Mouse (Mus musculus): ENCODE measurements at regions not wholly inside any gene's neighbourhood (a gene's known extent, or its start where the extent isn't known, plus 50 kb on each side); places are given as distances from the start of the nearest gene placed in this dataset.
A peak's percentile ranks its signal among the peaks of the same experiment; 100 is the strongest.

DNA sequence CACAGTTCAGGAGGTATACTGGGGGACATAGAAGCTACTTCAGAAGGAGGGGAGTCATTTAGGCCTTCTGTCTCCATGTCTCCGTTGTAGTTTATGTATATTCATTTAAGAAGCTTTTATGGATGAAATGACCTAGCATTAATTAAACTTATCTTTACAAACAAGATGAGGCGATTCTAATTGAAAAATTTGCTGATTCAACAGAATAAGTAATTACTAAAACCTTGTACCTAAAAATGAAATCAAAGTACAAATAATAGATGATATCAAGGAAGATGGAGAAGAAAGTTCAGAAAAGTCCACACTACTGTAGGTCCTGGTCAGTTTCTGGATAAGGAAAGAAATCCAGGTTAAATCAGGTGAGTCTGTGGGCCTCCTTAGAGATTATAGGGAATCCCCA is 1429.6 kb downstream of the Slc22a22 start:
- no peaks in the 10 kb centered on the region for H3K36me3 ChIP-seq (ENCODE audit: control insufficient read depth, insufficient read depth)
- H3ac ChIP-seq (ENCODE audit: control insufficient read depth, insufficient read length), result no peak overlapping the region
- H3K27me3 ChIP-seq (ENCODE audit: control insufficient read depth, insufficient read depth, insufficient read length), result no peaks in the 10 kb centered on the region
- H3K4me2 ChIP-seq (ENCODE audit: low read depth), result no peak overlapping the region
- TF ChIP-seq USF1 (IDR thresholded peaks at IDR 0.05; ENCODE audit: low read depth), result no peak
- TF ChIP-seq SRF (IDR thresholded peaks at IDR 0.05; ENCODE audit: control insufficient read depth, insufficient read length, low read depth), result no peak
- TF ChIP-seq E2F4 (IDR thresholded peaks at IDR 0.05; ENCODE audit: insufficient read depth), result no peak
- no peak for TF ChIP-seq REST (IDR thresholded peaks at IDR 0.05; ENCODE audit: insufficient read depth, insufficient read length)
- no peak for TF ChIP-seq POLR2A (IDR thresholded peaks at IDR 0.05; ENCODE audit: insufficient read length, low read depth)
- no peak for TF ChIP-seq CEBPB (IDR thresholded peaks at IDR 0.05; ENCODE audit: insufficient read depth, poor library complexity, severe bottlenecking)
- no peak for TF ChIP-seq MYOD1 (IDR thresholded peaks at IDR 0.05; ENCODE audit: control insufficient read depth in 1 of 3, insufficient read length in 2 of 3, low read depth in 2 of 3)
- no peak for TF ChIP-seq MAX (IDR thresholded peaks at IDR 0.05; ENCODE audit: low read depth)
- no peak for TF ChIP-seq MYOG (IDR thresholded peaks at IDR 0.05; ENCODE audit: control insufficient read depth in 1 of 3, insufficient read depth in 1 of 3, insufficient read length in 2 of 3, low read depth in 2 of 3)
- TF ChIP-seq TCF3 (IDR thresholded peaks at IDR 0.05; ENCODE audit: insufficient read length, low read depth), result no peak
- no peak for TF ChIP-seq TCF12 (IDR thresholded peaks at IDR 0.05; ENCODE audit: insufficient read depth, poor library complexity, severe bottlenecking)
- no peak for TF ChIP-seq POLR2AphosphoS2 (IDR thresholded peaks at IDR 0.05; ENCODE audit: insufficient read length, low read depth)
- H3K4me3 ChIP-seq, result no peak overlapping the region
- no peaks in the 10 kb centered on the region for H3K79me2 ChIP-seq (ENCODE audit: control insufficient read depth, insufficient read depth)

- H3K36me3 ChIP-seq (ENCODE audit: control insufficient read depth, insufficient read depth), result no peaks in the 10 kb centered on the region
- H3K4me3 ChIP-seq, result no peak overlapping the region
- H3K4me2 ChIP-seq (ENCODE audit: low read depth), result peak overlapping the region; percentile 74
- H3K27me3 ChIP-seq (ENCODE audit: control insufficient read depth, insufficient read depth, insufficient read length), result no peaks in the 10 kb centered on the region
- no peak overlapping the region for H3ac ChIP-seq (ENCODE audit: control insufficient read depth, insufficient read length)
- H3K79me2 ChIP-seq (ENCODE audit: control insufficient read depth, insufficient read depth), result no peaks in the 10 kb centered on the region
- no peak for TF ChIP-seq CEBPB (IDR thresholded peaks at IDR 0.05; ENCODE audit: insufficient read depth, poor library complexity, severe bottlenecking)
- TF ChIP-seq MAX (IDR thresholded peaks at IDR 0.05; ENCODE audit: low read depth), result no peak
- no peak for TF ChIP-seq TCF3 (IDR thresholded peaks at IDR 0.05; ENCODE audit: insufficient read length, low read depth)
- peak in 1 of 3 experiments; percentile 12 for TF ChIP-seq MYOD1 (IDR thresholded peaks at IDR 0.05; ENCODE audit: control insufficient read depth in 1 of 3, insufficient read length in 2 of 3, low read depth in 2 of 3)
- TF ChIP-seq MYOG (IDR thresholded peaks at IDR 0.05; ENCODE audit: control insufficient read depth in 1 of 3, insufficient read depth in 1 of 3, insufficient read length in 2 of 3, low read depth in 2 of 3), result no peak
- no peak for TF ChIP-seq REST (IDR thresholded peaks at IDR 0.05; ENCODE audit: insufficient read depth, insufficient read length)
- peak; percentile 36 for TF ChIP-seq SRF (IDR thresholded peaks at IDR 0.05; ENCODE audit: control insufficient read depth, insufficient read length, low read depth)
- no peak for TF ChIP-seq POLR2A (IDR thresholded peaks at IDR 0.05; ENCODE audit: insufficient read length, low read depth)
- no peak for TF ChIP-seq USF1 (IDR thresholded peaks at IDR 0.05; ENCODE audit: low read depth)
Measured at GRCm38 (mm10) chr15:56046679-56047532, 1430.5 kb downstream of the Slc22a22 start.

DNA sequence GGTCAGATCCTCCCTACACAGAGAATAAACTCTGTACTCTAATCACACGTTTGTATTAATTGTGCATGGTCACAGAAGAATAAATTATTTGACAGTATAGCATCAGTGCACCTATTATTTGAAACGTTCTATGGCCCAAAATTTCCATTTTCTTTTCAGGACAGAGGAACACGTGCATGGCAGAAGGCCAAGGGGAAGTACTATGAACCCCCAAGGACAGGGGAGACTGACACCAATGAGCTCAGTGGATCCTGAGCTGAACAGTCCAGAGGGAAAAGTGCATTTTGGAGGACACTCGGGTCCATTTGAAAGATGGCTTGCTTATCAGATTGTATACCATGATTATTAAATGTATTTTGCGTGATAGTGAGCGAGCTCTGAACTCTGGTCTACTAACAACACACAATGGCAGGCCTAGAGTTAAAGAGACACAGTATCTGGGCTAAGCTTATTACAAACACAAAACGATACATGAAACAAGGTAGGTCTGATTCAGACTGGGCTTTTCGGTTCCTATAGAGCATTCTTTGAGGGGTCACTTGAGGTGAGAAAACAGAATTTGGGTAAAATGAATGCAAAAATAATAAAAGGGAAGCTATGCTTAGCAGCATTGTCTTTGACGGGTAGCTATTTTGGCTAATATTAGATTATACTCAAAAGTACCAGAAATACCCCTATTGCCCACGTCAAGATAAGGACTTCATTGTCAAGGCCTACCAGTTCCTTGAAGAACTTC is 1431.7 kb downstream of the Slc22a22 start:
- Histone ChIP-seq H3K4me3 (no peak overlapping the region), H3K36me3 (ENCODE audit: control insufficient read depth, insufficient read depth) (no peaks in the 10 kb centered on the region), H3K79me2 (ENCODE audit: control insufficient read depth, insufficient read depth) (no peaks in the 10 kb centered on the region), H3ac (ENCODE audit: control insufficient read depth, insufficient read length) (no peak overlapping the region), H3K27me3 (ENCODE audit: control insufficient read depth, insufficient read depth, insufficient read length) (no peaks in the 10 kb centered on the region), H3K4me2 (ENCODE audit: low read depth) (no peak overlapping the region)
- TF ChIP-seq POLR2AphosphoS2 (IDR thresholded peaks at IDR 0.05; ENCODE audit: insufficient read length, low read depth) (no peak), E2F4 (IDR thresholded peaks at IDR 0.05; ENCODE audit: insufficient read depth) (no peak), TCF3 (IDR thresholded peaks at IDR 0.05; ENCODE audit: insufficient read length, low read depth) (no peak), MAX (IDR thresholded peaks at IDR 0.05; ENCODE audit: low read depth) (no peak), SRF (IDR thresholded peaks at IDR 0.05; ENCODE audit: control insufficient read depth, insufficient read length, low read depth) (no peak), USF1 (IDR thresholded peaks at IDR 0.05; ENCODE audit: low read depth) (no peak), CEBPB (IDR thresholded peaks at IDR 0.05; ENCODE audit: insufficient read depth, poor library complexity, severe bottlenecking) (no peak), MYOG (IDR thresholded peaks at IDR 0.05; ENCODE audit: control insufficient read depth in 1 of 3, insufficient read depth in 1 of 3, insufficient read length in 2 of 3, low read depth in 2 of 3) (no peak), TCF12 (IDR thresholded peaks at IDR 0.05; ENCODE audit: insufficient read depth, poor library complexity, severe bottlenecking) (no peak), POLR2A (IDR thresholded peaks at IDR 0.05; ENCODE audit: insufficient read length, low read depth) (no peak), MYOD1 (IDR thresholded peaks at IDR 0.05; ENCODE audit: control insufficient read depth in 1 of 3, insufficient read length in 2 of 3, low read depth in 2 of 3) (no peak), REST (IDR thresholded peaks at IDR 0.05; ENCODE audit: insufficient read depth, insufficient read length) (no peak)

DNA sequence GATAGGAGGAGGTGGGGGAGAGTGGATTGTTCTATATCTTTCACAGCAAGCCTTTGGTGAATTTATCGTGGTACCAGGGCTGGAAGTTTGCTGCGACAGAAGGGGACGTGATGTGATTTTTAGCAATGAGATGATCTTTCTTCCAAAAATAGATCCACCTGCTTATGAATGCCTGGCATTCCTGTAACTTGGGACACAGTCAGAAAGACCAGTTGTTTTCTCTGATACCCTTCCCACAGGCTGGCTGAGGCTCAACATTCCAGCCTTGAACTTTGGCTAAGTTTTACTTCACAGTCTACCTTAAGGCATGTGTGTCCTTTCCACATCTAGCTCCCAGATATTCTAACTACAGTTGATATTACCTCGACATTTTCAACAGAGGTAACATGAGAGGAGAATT is 1434.1 kb downstream of the Slc22a22 start:
- Histone ChIP-seq H3ac (ENCODE audit: control insufficient read depth, insufficient read length) (no peak overlapping the region), H3K79me2 (ENCODE audit: control insufficient read depth, insufficient read depth) (no peaks in the 10 kb centered on the region), H3K36me3 (ENCODE audit: control insufficient read depth, insufficient read depth) (no peaks in the 10 kb centered on the region), H3K4me2 (ENCODE audit: low read depth) (no peak overlapping the region), H3K4me3 (no peak overlapping the region), H3K27me3 (ENCODE audit: control insufficient read depth, insufficient read depth, insufficient read length) (no peaks in the 10 kb centered on the region)
- TF ChIP-seq POLR2AphosphoS2 (IDR thresholded peaks at IDR 0.05; ENCODE audit: insufficient read length, low read depth) (no peak), SRF (IDR thresholded peaks at IDR 0.05; ENCODE audit: control insufficient read depth, insufficient read length, low read depth) (no peak), MYOG (IDR thresholded peaks at IDR 0.05; ENCODE audit: control insufficient read depth in 1 of 3, insufficient read depth in 1 of 3, insufficient read length in 2 of 3, low read depth in 2 of 3) (peak in 2 of 3 experiments; percentile 71 to 97), E2F4 (IDR thresholded peaks at IDR 0.05; ENCODE audit: insufficient read depth) (no peak), TCF3 (IDR thresholded peaks at IDR 0.05; ENCODE audit: insufficient read length, low read depth) (peak; percentile 5), MYOD1 (IDR thresholded peaks at IDR 0.05; ENCODE audit: control insufficient read depth in 1 of 3, insufficient read length in 2 of 3, low read depth in 2 of 3) (peak in 2 of 3 experiments; percentile 60 to 80), CEBPB (IDR thresholded peaks at IDR 0.05; ENCODE audit: insufficient read depth, poor library complexity, severe bottlenecking) (peak; percentile 16; the same call in 1 of the 2 replicates), POLR2A (IDR thresholded peaks at IDR 0.05; ENCODE audit: insufficient read length, low read depth) (no peak), REST (IDR thresholded peaks at IDR 0.05; ENCODE audit: insufficient read depth, insufficient read length) (no peak), MAX (IDR thresholded peaks at IDR 0.05; ENCODE audit: low read depth) (no peak), TCF12 (IDR thresholded peaks at IDR 0.05; ENCODE audit: insufficient read depth, poor library complexity, severe bottlenecking) (peak; percentile 88), USF1 (IDR thresholded peaks at IDR 0.05; ENCODE audit: low read depth) (no peak)
